Mouse (Mus musculus) gastrocnemius, adult 8-10 months (tissue): ENCODE measurements around the gene Lhfpl1. TPM values are rescaled to one million over a fixed set of nuclear protein-coding genes. Genes with fewer than 3 reads are reported as not detected.
"Not testable (repeated sequence)": the region's sequence is repeated elsewhere in the genome, so short reads cannot be mapped to it uniquely, and the experiment has no call there.

Experiments
- DNase-seq, 2 experiments: peaks; one replicate each; pipeline ENCODE4 v3.0.0; 2022; ENCODE audit warnings: low spot score in 2 of 2
- total RNA-seq, 4 experiments: library from RNA; stranded (reverse); gene quantifications; 2 replicates each; pipeline ENCODE4 v1.2.4; 2022

The Lhfpl1 gene
- under 1 TPM in 1 of 4 experiments, not detected in 3; 0.53 TPM for total RNA-seq

DNA sequence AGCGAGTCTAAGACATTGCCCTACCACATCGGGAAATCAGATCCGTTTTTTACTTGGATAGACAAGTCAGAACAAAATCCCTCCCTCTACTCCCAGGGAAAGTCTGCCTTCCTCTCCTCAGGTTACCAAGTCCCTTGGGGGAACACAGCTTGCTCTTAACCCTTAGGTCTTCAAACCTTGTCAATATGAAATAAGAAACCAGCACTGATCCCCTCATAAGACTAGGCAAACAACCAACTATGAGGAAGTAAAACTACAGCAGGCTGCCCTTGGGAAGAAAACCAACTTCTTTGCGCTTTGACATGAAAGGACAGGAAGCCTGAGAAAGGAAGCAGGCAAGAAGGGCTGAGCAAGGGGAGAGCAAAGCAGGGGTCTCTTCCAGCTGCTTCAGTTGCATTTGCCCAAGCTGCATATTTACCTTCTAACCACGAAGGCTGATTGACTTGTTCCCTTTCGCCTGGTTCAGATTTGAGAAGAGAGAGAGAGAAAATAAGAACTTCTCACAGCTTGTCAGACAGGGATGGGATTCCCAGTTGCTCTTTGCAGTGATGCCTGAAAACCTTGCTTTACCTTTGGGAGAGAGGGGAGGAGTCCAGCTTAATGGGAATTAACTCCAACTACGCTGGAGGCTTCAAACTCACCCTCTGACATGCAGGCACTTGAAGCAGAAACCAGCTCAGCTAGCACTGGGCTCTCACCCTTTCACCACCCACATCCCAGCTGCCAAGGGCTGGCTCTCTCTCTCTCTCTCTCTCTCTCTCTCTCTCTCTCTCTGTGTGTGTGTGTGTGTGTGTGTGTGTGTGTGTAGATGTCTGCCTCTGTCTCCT lies at the start of gene Lhfpl1:
Gene Lhfpl1, minus strand, starts transcription at position 713 of the 827 bp plus-strand sequence.
- DNase-seq = no peak

GRCm38 (mm10) chrX:145371839-145372238 lies 22.9 kb upstream of the Lhfpl1 start:
- DNase-seq = no peak

GRCm38 (mm10) chrX:145362527-145362926 lies 13.6 kb upstream of the Lhfpl1 start:
- no peak for DNase-seq

DNA sequence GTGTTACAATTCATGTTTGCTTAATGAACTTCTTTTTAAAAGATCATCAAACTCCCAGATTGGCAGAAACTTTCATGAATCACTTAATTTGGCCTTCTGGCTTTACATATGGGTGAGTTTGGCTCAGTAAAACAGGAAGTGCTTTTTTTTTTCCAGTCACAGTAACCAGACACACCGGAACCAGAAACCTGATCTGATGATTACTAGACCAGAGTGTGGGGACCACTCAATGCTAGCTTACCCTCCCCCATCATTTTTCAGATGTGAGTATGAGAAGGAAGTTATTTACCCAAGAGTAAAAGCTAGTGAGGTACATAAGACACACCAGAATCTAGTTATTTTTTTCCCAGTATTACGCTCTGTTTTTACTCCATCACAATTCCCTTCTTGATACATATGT lies 6.5 kb downstream of the Lhfpl1 start:
- DNase-seq = no peak

- no peak for DNase-seq
Observed at GRCm38 (mm10) chrX:145336141-145336540, 12.7 kb downstream of the Lhfpl1 start.

DNA sequence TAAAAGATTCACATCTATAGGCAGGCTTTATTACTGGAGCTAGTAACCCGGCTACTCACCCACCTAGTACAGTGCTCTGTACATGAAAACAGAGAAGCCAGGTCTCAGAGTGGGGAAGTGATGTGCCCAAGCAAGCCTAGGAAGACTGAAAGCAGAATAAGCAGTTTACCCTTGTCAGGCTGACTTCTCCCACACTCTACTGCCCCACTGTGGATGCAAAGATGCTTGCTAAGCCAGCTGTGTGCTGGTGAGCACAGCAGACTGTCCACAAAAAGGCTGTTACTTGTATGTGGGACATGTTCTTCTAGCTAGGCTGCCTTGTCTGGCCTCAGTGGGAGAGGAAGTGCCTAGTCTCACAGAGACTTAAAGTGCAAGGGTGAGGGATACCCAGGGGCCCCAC lies 40.3 kb downstream of the Lhfpl1 start:
- no peak for DNase-seq

- no peak for DNase-seq
Observed at GRCm38 (mm10) chrX:145307174-145307573, 41.7 kb downstream of the Lhfpl1 start.

DNA sequence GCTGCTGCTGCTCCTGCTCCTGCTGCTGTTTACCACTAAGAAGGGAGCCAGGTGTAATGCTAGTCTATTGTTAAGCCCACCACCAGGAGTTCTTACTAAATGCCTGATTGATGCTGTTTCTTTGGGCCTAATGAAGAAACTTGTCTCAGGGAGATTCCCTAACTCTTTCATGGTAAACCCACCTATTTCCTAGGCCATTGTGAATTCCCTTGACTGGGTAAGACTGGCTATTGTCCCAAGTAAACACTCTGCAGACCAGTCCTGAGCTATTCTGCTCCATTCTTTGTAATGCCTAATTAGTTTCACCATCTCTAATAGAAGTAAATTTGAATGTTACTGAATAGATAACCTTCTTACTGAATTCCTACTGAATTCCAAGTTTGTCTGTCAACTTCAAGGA lies 48.7 kb downstream of the Lhfpl1 start:
- not testable (repeated sequence) for DNase-seq

- no peak for DNase-seq
Observed at GRCm38 (mm10) chrX:145272209-145272608, 76.7 kb downstream of the Lhfpl1 start.

DNA sequence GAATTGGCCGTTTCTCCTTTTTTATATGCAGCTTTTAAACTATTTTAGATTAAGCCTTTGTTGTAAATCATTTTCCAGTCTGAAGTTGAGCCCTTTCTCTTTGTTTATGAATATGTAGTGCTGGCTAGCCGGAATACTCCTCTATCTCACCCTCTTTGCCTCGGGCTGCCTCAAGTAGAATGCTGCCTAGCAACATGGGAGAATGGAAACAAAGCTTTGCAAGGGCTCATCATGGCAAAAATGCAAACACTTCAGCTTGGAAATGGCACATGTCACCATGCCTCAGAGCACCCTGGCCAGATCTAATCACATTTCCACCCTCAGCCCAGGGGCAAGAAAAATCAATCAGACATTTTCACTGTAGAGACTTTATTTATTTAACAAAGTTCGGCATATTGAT lies 77.1 kb downstream of the Lhfpl1 start:
- DNase-seq = no peak

DNA sequence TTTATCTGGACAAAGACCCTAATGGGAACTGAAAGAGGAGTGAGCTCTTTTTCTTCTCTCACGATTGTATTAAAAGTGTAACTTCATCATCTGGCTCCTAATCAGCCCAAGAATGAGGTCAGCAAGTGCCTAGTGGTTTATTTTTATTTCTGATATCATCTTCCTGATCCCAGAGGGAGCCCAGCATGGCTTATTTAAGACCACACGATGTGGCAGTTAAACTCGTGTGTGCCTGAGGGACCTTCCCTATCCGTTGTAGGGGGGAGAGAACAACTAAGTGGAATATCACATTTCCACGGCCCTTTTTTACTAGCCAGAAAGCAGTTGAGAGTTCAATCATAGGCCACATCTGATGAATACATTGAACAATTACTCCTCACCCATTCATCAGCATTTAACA lies 87.1 kb downstream of the Lhfpl1 start:
- DNase-seq = peak in 1 of 2 experiments; percentile 3

Other genes with a start within 250 kb of the Lhfpl1 start
- 100 to 1,000 TPM in 2 of 4 experiments, 10 to 100 TPM in 2; 88.2 to 119 (median 105) TPM for gene Amot, start 156.1 kb upstream of the Lhfpl1 start, total RNA-seq